Mouse (Mus musculus) stomach, embryonic 15.5 days (tissue): ENCODE data around the gene Cdr2l. TPM values are rescaled to one million over a fixed set of nuclear protein-coding genes. Genes with fewer than 3 reads are reported as not detected.

Experiments
- ATAC-seq: fragments of 200-750 bp; cut with Nextera tagmentation; 2 replicates; pipeline ENCODE4 v1.8.0; 2017; ENCODE audit warnings: low read depth, moderate number of reproducible peaks, moderate TSS enrichment; ENCODE audit not compliant: insufficient read depth, low FRiP score
- H3K27ac ChIP-seq: fragments of 300-500 bp; sonication (generic); 2 replicates; pipeline ENCODE4 v1.5.1; 2015; ENCODE audit warnings: mild to moderate bottlenecking, inconsistent platforms
- H3K27me3 ChIP-seq: fragments of 300-500 bp; sonication (generic); replicated peaks from 2 replicates; pipeline ENCODE4 v1.6.1; 2015; ENCODE audit warnings: inconsistent platforms
- H3K36me3 ChIP-seq: fragments of 300-500 bp; sonication (generic); 2 replicates; pipeline ENCODE4 v1.6.1; 2015; ENCODE audit warnings: inconsistent platforms
- H3K4me1 ChIP-seq: fragments of 300-500 bp; sonication (generic); 2 replicates; pipeline ENCODE4 v1.6.1; 2015; ENCODE audit warnings: inconsistent platforms
- H3K4me2 ChIP-seq: fragments of 300-500 bp; sonication (generic); 2 replicates; pipeline ENCODE4 v1.6.1; 2015; ENCODE audit warnings: mild to moderate bottlenecking, inconsistent platforms
- H3K4me3 ChIP-seq: fragments of 300-500 bp; sonication (generic); replicated peaks from 2 replicates; pipeline ENCODE4 v1.5.1; 2015; ENCODE audit warnings: inconsistent platforms
- H3K9ac ChIP-seq: fragments of 300-500 bp; sonication (generic); 2 replicates; pipeline ENCODE4 v1.6.1; 2015; ENCODE audit warnings: inconsistent platforms
- H3K9me3 ChIP-seq: fragments of 300-500 bp; sonication (generic); 2 replicates; pipeline ENCODE4 v1.6.1; 2016; ENCODE audit warnings: inconsistent platforms
- WGBS: fragments of 180-500 bp; shearing (Covaris S2); methylation state at CpG from one replicate; pipeline ENCODE4 v1.1.7; 2015; 5-methylcytosine and 5-hydroxymethylcytosine counted together
- polyA plus RNA-seq: library from polyadenylated mRNA; unstranded; fragments of >200 nt; fragmentation: Nextera tagmentation; extraction: Ambion mirVana; gene quantifications from 2 replicates; pipeline ENCODE4 v1.2.1, GENCODE M21; 2015

Gene Cdr2l
- polyA plus RNA-seq, 1 experiment from 2014 or later = 10.0 TPM

DNA sequence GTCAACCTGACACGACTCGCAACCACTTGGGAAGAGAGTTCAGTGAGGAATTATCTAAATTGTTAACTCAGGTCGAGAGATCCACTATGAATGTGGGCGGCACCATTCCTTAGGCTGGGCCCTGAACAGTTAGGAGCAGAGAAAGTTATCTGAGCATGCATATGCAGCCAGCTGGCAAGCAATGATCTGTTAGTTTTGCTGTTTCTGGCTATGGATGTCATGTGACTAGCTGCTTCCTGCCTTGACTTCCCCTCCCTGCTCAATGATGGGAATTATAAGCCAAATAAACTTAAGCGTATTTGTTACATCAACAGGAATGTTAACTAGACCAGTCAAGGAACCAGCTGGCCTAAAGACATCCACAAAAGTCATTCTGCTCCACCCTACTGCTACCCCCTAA, 28.3 kb upstream of the Cdr2l start:
- ATAC-seq = no peak
- WGBS = 87% methylated on average over 5 of the region's 5 CpGs
- no peak overlapping the region for H3K27ac ChIP-seq

DNA sequence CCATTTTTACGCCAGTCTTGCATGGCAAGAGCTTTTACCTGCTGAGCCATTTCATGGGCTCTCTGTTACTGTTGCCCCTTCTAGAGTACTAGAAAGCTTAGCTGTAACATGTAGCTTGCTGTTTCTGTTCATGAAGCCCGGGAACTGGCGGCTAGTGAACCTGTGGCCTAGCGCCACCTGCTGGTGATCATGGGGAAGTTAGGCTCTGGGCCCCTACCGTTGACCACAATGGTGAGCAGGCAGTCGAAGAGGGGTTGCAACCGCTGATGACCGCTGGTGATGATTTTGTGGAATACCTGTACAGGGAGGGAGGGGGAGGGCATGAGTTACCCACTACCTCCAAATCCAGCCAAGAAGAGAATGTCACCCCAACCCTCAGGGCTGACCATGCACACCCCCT, 27.5 kb upstream of the Cdr2l start:
- H3K4me3 ChIP-seq = no peak overlapping the region
- H3K9ac ChIP-seq = no peak overlapping the region
- no peak for ATAC-seq
- H3K36me3 ChIP-seq = 0 out of 2 replicates have a peak, but pooled peaks cover 4% of the 10 kb centered on the region
- H3K27ac ChIP-seq = no peak overlapping the region
- H3K27me3 ChIP-seq = peaks cover 5% of the 10 kb centered on the region; the same call in 1 of the 2 replicates
- WGBS = 9% methylated on average over 8 of the region's 8 CpGs
- H3K9me3 ChIP-seq = no peaks in the 10 kb centered on the region
- peaks cover 7% of the 10 kb centered on the region for H3K4me1 ChIP-seq
- no peak overlapping the region for H3K4me2 ChIP-seq

More for the DNA sequence above, 28.3 kb upstream of the Cdr2l start:
- Histone ChIP-seq H3K4me3 (no peak overlapping the region), H3K4me2 (no peak overlapping the region), H3K36me3 (0 out of 2 replicates have a peak, but pooled peaks cover 4% of the 10 kb centered on the region), H3K4me1 (no peaks in the 10 kb centered on the region), H3K27me3 (peaks cover 5% of the 10 kb centered on the region; the same call in 1 of the 2 replicates), H3K9ac (no peak overlapping the region), H3K9me3 (no peaks in the 10 kb centered on the region)

DNA sequence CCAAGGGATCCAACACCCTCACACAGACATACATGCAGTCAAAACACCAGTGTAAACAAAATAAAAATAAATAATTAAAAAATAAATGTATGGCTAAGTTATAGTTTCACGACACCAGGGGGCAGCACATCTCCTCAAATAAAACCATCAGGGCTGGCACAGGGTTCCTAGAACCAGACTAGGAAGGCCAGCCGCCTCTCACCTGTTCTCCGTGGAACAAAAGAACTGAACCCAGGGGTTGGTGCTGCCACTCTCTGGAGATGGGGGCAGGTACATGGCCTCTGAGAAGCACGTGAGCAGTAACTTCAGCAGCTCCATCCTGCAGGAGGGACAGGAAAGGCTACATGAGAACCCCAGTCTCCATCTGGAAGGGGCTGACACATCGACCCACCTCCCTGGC, 23.2 kb upstream of the Cdr2l start:
- no peaks in the 10 kb centered on the region for H3K9me3 ChIP-seq
- no peaks in the 10 kb centered on the region for H3K36me3 ChIP-seq
- no peak overlapping the region for H3K4me2 ChIP-seq
- H3K4me3 ChIP-seq = no peak overlapping the region
- peak overlapping the region; percentile 68; the same call in 1 of the 2 replicates for H3K27ac ChIP-seq
- WGBS = 19% methylated on average over 5 of the region's 5 CpGs
- H3K27me3 ChIP-seq = 0 out of 2 replicates have a peak, but pooled peaks cover 5% of the 10 kb centered on the region
- no peak for ATAC-seq
- peaks cover 17% of the 10 kb centered on the region for H3K4me1 ChIP-seq
- no peak overlapping the region for H3K9ac ChIP-seq

DNA sequence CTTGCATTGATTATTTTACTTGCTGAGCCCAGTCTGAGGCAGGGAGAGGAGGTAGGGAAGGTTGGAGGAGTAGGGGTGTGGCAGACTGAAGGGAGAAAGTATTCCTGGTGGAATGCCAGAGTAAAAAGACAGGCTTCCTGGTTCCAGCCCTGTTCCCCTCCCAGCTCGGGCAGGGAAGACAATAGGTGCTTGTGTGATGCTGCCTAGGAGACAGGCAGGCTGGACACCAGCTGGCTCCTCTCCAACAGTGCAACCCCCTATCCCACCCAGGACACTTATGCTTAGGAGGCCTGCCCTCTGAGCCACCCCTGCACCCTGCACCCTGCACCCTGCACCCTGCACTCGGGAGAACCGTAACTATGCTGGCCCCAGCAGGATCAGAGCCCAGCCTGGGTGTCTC, 22.4 kb upstream of the Cdr2l start:
- WGBS = 41% methylated on average over 3 of the region's 3 CpGs
- peak overlapping the region; percentile 68; the same call in 1 of the 2 replicates for H3K27ac ChIP-seq
- 0 out of 2 replicates have a peak overlapping the region, but pooled peaks have one; percentile 3 for H3K4me2 ChIP-seq
- H3K36me3 ChIP-seq = no peaks in the 10 kb centered on the region
- 0 out of 2 replicates have a peak, but pooled peaks cover 5% of the 10 kb centered on the region for H3K27me3 ChIP-seq
- no peak overlapping the region for H3K9ac ChIP-seq
- H3K4me1 ChIP-seq = peaks cover 17% of the 10 kb centered on the region
- no peaks in the 10 kb centered on the region for H3K9me3 ChIP-seq
- 0 out of 2 replicates have a peak, but pooled peaks have one; percentile 11 for ATAC-seq
- H3K4me3 ChIP-seq = no peak overlapping the region

DNA sequence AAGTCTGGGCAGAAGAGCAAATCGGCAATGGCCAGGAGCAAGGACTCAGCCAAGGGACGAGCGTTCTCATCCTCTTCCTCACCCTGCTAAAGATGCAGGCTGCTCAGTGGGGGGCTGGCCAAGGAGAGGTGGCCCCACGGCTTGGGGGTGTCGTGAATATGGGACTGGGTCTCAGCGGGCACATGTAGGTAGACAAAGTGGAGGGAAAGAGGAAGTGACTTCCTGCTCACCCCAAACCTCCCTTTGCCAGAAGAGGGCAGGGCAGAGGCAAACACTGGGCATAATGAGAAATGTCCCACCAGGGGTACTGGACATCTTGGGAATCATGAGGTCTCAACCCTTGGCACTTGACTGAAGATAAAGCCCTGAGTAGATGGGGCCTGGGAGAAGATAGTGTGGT, 22.0 kb upstream of the Cdr2l start:
- H3K9ac ChIP-seq = no peak overlapping the region
- no peaks in the 10 kb centered on the region for H3K9me3 ChIP-seq
- no peak overlapping the region for H3K4me3 ChIP-seq
- peaks cover 17% of the 10 kb centered on the region for H3K4me1 ChIP-seq
- peak overlapping the region; percentile 68; the same call in 1 of the 2 replicates for H3K27ac ChIP-seq
- no peak for ATAC-seq
- no peaks in the 10 kb centered on the region for H3K36me3 ChIP-seq
- H3K4me2 ChIP-seq = 0 out of 2 replicates have a peak overlapping the region, but pooled peaks have one; percentile 3
- 64% methylated on average over 6 of the region's 6 CpGs for WGBS
- 0 out of 2 replicates have a peak, but pooled peaks cover 5% of the 10 kb centered on the region for H3K27me3 ChIP-seq

DNA sequence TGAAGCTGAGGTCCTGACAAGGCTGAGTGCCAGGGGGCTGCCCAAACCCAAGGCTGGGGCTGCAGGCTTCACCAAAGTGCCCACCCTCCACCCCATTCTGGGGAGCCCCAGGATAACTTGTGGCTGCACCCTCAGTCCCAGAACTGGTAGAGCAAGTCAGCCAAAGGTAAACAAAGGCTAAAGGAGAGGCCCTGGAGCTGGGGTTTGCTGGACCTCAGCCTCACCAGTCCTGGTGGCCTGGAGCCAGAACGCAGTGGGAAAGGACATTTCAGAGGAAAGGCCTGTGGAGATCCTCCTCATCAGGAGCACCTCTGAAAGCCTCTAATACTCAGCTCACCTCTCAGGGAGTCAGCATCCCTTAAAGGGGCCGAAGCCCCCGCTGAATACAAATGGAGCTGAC, 17.6 kb upstream of the Cdr2l start:
- Histone ChIP-seq H3K27me3 (peaks cover 10% of the 10 kb centered on the region), H3K4me2 (no peak overlapping the region; the same call in 1 of the 2 replicates), H3K4me3 (no peak overlapping the region), H3K9ac (no peak overlapping the region), H3K4me1 (peaks cover 25% of the 10 kb centered on the region), H3K27ac (peak overlapping the region; percentile 44; the same call in 1 of the 2 replicates), H3K36me3 (no peaks in the 10 kb centered on the region), H3K9me3 (no peaks in the 10 kb centered on the region)
- ATAC-seq = no peak; the same call in 1 of the 2 replicates
- WGBS = 84% methylated on average over 3 of the region's 3 CpGs

DNA sequence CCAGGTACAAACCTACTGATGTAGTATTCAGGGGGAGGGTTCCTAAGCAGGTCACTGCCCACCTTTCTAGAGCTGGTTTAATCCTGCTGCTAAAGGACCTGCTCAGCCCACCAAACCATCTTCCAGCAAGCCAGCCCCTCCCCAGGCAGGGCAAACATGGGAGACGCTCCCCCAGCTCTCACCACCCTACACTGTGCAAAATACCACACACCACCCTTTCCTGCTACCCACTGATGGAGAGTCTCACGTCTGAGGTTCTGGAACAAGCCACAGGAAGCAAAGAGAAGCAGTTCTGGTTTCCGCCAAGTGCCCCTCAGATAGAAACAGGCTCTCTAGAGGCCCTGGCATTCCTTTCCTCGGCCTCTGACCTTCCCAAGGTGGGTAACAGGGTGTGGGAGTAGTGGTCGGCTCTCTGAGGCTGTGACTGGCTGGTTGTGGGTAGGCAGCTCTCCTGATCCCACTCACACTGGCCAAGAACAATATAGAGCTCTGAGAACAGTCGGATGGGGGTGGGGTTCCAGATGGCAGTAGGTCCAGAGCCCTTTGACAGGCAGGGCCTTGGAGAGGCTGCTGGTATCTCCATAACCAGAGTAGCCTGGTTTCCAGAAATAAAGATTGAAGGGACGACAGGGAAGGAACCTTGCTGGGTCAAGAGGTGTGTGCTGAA, 15.5 kb upstream of the Cdr2l start:
- Histone ChIP-seq H3K27ac (no peak overlapping the region; the same call in 1 of the 2 replicates), H3K4me1 (peaks cover 15% of the 10 kb centered on the region), H3K9ac (no peak overlapping the region), H3K9me3 (no peaks in the 10 kb centered on the region), H3K4me2 (peak overlapping the region; percentile 73), H3K36me3 (no peaks in the 10 kb centered on the region), H3K27me3 (peaks cover 10% of the 10 kb centered on the region), H3K4me3 (peak overlapping the region; percentile 53)
- 29% methylated on average over 7 of the region's 7 CpGs for WGBS
- ATAC-seq = no peak

DNA sequence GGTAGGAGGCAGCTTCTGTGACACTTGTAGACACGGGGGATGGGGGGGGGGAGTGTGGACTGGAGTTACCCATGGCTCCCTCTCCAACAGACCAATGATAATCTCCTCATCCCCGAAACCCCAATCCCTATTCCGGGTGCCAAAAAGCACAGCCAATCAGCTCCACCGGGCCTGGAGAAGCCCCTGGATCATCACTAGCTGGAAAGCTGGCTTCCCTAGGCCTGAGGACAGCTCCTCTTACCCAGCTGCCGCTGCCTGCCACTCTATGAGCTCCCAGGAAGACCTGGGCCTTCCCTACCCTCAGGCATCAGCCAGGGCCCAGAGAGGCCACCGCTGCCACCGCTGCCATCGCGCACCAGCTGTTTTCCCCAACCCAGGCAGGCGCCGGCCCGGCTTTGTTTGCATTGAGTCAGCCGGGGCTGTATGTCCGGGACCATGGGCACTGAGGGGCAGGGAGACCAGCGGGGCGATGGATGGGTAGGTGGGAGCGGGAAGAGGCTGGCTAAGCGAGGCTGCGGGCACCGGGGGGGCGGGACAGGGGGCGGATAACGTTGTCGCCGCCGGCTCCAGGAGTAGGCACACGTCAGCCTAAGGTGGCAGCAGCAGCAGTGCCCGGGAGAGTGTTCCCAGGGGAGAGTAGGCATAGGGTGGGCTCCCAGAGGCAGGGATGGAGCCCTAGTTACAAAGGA, 14.9 kb upstream of the Cdr2l start:
- Histone ChIP-seq H3K4me3 (peak overlapping the region; percentile 53), H3K4me2 (peak overlapping the region; percentile 73), H3K27ac (peak overlapping the region; percentile 52), H3K36me3 (no peaks in the 10 kb centered on the region), H3K9me3 (no peaks in the 10 kb centered on the region), H3K9ac (peak overlapping the region; percentile 49; the same call in 1 of the 2 replicates), H3K4me1 (peaks cover 15% of the 10 kb centered on the region), H3K27me3 (peaks cover 10% of the 10 kb centered on the region)
- 5% methylated on average over 28 of the region's 28 CpGs for WGBS
- ATAC-seq = no peak

DNA sequence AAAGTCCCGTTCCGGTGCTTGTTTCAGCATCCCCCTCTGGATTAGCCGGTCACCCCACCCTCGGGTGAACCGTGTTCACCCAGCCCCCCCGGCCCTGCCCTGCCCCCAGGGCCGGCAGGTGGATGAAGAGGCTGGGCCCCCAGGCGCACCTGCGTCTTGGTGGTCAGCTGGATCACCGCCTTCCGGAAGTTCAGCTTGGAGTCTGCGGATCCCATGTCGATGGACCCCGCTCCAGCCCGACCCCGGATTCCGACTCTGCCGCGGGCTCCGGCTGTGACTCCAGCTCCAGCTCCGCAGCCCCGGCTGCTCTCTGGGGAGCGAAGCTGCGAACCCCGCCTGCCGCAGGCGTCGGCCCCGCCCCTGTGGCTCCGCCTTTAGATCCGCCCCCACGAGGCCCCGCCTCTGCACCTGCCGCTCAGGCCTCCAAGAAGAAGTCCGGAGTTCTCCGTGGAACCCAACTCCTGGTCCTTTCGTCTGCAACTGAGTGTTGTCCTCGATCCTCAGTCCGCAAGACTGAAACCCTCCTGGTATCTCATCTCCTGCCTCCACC, 14.2 kb upstream of the Cdr2l start, which contains the start of gene Hid1:
Hid1 (minus strand) TSS at position 362 of the 550 bp plus-strand sequence.
- Histone ChIP-seq H3K9me3 (no peaks in the 10 kb centered on the region), H3K4me2 (peak within 1 kb of the TSS; percentile 73), H3K27ac (peak within 1 kb of the TSS; percentile 52), H3K4me1 (peaks cover 15% of the 10 kb centered on the region), H3K27me3 (peaks cover 10% of the 10 kb centered on the region), H3K4me3 (peak within 1 kb of the TSS; percentile 53), H3K36me3 (no peaks in the 10 kb centered on the region), H3K9ac (peak within 1 kb of the TSS; percentile 49; the same call in 1 of the 2 replicates)
- under 1% methylated on average over 30 of the region's 39 CpGs for WGBS
- ATAC-seq = peak; percentile 79

DNA sequence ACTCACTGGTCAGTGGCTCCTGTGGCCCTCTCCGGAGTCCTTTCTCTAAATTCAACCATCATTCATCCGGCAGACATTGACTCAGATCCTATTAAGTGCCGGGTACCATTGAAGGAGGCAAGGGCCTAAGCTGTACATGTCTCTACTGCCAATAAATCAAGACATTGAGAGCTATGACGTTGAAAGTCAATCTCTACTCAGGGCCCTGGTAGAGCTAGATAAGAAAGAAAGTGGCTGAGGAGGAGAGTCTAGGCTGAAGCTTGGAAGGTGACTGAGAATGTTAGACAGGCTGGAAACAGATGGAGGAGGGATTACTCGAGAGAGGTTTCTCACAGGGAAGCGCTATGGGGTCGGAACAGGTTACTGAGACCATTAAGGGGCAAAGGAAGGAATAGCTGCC, 11.3 kb upstream of the Cdr2l start:
- Histone ChIP-seq H3K27me3 (peaks cover 20% of the 10 kb centered on the region), H3K27ac (no peak overlapping the region), H3K4me2 (no peak overlapping the region), H3K36me3 (no peaks in the 10 kb centered on the region), H3K9me3 (no peaks in the 10 kb centered on the region), H3K9ac (no peak overlapping the region), H3K4me1 (peaks cover 26% of the 10 kb centered on the region), H3K4me3 (no peak overlapping the region)
- 51% methylated on average over 7 of the region's 7 CpGs for WGBS
- no peak for ATAC-seq

DNA sequence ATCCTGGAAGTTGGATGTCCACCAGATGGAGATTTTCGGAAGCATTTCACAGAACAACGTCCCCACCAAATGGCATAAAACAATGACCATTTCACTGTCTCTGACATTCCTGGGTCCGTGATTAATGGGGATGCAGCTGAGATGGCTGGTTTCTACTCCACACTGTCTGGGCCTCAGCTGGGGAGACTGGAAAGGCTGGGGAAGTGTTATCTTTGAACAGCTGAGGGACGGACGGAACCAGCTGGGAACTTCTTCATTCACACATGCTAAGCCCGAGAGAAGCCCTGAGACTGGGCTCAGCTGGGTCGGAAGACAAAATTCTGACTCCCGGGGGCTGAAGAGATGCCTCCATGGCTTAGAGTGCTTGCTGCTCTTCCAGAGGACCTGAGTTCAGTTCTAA, 10.4 kb upstream of the Cdr2l start:
- Histone ChIP-seq H3K4me1 (peaks cover 21% of the 10 kb centered on the region), H3K27ac (no peak overlapping the region), H3K27me3 (peaks cover 20% of the 10 kb centered on the region), H3K4me2 (no peak overlapping the region), H3K4me3 (no peak overlapping the region), H3K9me3 (no peaks in the 10 kb centered on the region), H3K9ac (no peak overlapping the region), H3K36me3 (no peaks in the 10 kb centered on the region)
- no peak for ATAC-seq
- WGBS = 52% methylated on average over 8 of the region's 8 CpGs
